Mouse (Mus musculus) liver, adult 2 months (tissue): ENCODE results near the gene Cyp19a1.

ENCODE experiments used
- CTCF ChIP-seq: fragments of 200-500 bp; IDR thresholded peaks from 2 replicates; pipeline ENCODE4 v1.5.1; 2011; ENCODE audit warnings: low read depth, low read length, control low read depth
- POLR2A ChIP-seq: fragments of 200-500 bp; IDR thresholded peaks from 2 replicates; pipeline ENCODE4 v1.6.1; 2011; ENCODE audit warnings: low read length, control low read depth; ENCODE audit not compliant: insufficient read depth; ENCODE audit errors: extremely low read depth

DNA sequence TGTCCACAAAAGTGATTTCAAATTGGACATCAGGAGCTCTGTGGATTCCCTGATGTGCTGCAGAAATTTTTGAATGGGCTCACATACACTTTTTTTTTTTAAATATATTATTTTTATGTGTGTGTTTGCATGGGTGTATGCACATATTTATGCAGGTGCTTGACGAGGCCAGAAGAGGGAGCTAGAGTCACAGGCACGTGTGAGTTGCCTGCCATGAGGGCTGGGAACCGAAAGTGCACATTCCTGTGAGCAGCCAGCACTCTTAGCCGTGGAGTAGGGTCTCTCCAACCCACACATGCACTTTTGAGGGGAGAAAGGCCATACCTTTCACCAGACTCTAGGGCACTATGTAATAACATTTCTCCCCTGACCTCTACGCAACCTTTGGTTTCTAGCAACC is 73.1 kb downstream of the Cyp19a1 start:
- peak; percentile 36 for TF ChIP-seq CTCF
- no peak for TF ChIP-seq POLR2A
